Mouse (Mus musculus): ENCODE data around the gene Pkig. TPM values are rescaled to one million over a fixed set of nuclear protein-coding genes. Genes with fewer than 3 reads are reported as not detected.

The Pkig gene
- total and polyA plus RNA-seq, 3 experiments, result 79.5 to 160 TPM; not detected in 1

GRCm38 (mm10) chr2:163766261-163766660 is 108.1 kb downstream of the Pkig start:
- H3K79me2 ChIP-seq (ENCODE audit: control insufficient read depth, insufficient read depth, low read length, poor library complexity), result no peaks in the 10 kb centered on the region; the same call in 1 of the 2 replicates
- TF ChIP-seq USF2 (IDR thresholded peaks at IDR 0.05; ENCODE audit: borderline replicate concordance in 1 of 2, insufficient read depth in 1 of 2, low read depth in 1 of 2, low read length in 2 of 2), result no peak
- no peak for TF ChIP-seq ZMIZ1 (IDR thresholded peaks at IDR 0.05; ENCODE audit: low read depth, low read length)
- no peak for TF ChIP-seq CHD2 (IDR thresholded peaks at IDR 0.05; ENCODE audit: low read length)
- no peak for TF ChIP-seq TBP (IDR thresholded peaks at IDR 0.05; ENCODE audit: low read depth, low read length)
- no peak for TF ChIP-seq EP300 (IDR thresholded peaks at IDR 0.05; ENCODE audit: low read depth in 1 of 2, low read length in 2 of 2)
- TF ChIP-seq CHD1 (IDR thresholded peaks at IDR 0.05; ENCODE audit: low read depth, low read length), result no peak
- TF ChIP-seq NRF1 (IDR thresholded peaks at IDR 0.05; ENCODE audit: insufficient read depth, low read depth, low read length, poor library complexity, severe bottlenecking), result no peak
- TF ChIP-seq MAX (IDR thresholded peaks at IDR 0.05; ENCODE audit: low read length), result no peak
- no peaks in the 10 kb centered on the region for H3K9me3 ChIP-seq (replicated peaks; ENCODE audit: insufficient read depth, low read length)
- H3K4me3 ChIP-seq (ENCODE audit: control insufficient read depth in 1 of 2, insufficient read depth in 1 of 2, low read depth in 2 of 2, low read length in 2 of 2), result no peak overlapping the region
- H3K27ac ChIP-seq (ENCODE audit: control insufficient read depth, low read depth, low read length), result no peak overlapping the region
- H3K36me3 ChIP-seq (ENCODE audit: control insufficient read depth in 1 of 2, insufficient read depth in 2 of 2, low read length in 2 of 2), result no peaks in the 10 kb centered on the region
- no peak overlapping the region for H3K9ac ChIP-seq (ENCODE audit: control insufficient read depth, low read depth, low read length, poor library complexity, severe bottlenecking)
- no peaks in the 10 kb centered on the region for H3K4me1 ChIP-seq (ENCODE audit: control insufficient read depth in 1 of 2, insufficient read depth in 2 of 2, low read length in 2 of 2)
- DNase-seq (ENCODE audit: low read depth, low spot score), result no peak
- peaks cover 14 to 20% of the 10 kb centered on the region in 2 experiments for H3K27me3 ChIP-seq (ENCODE audit: control insufficient read depth in 1 of 2, insufficient read depth in 2 of 2, low read length in 2 of 2)

- Histone ChIP-seq H3K4me1 (ENCODE audit: control insufficient read depth in 1 of 2, insufficient read depth in 2 of 2, low read length in 2 of 2) (no peaks in the 10 kb centered on the region), H3K9me3 (replicated peaks; ENCODE audit: insufficient read depth, low read length) (no peaks in the 10 kb centered on the region), H3K9ac (ENCODE audit: control insufficient read depth, low read depth, low read length, poor library complexity, severe bottlenecking) (no peak overlapping the region), H3K27ac (ENCODE audit: control insufficient read depth, low read depth, low read length) (no peak overlapping the region), H3K27me3 (ENCODE audit: control insufficient read depth in 1 of 2, insufficient read depth in 2 of 2, low read length in 2 of 2) (peaks cover 20 to 21% of the 10 kb centered on the region in 2 experiments), H3K4me3 (ENCODE audit: control insufficient read depth in 1 of 2, insufficient read depth in 1 of 2, low read depth in 2 of 2, low read length in 2 of 2) (no peak overlapping the region), H3K36me3 (ENCODE audit: control insufficient read depth in 1 of 2, insufficient read depth in 2 of 2, low read length in 2 of 2) (no peaks in the 10 kb centered on the region), H3K79me2 (ENCODE audit: control insufficient read depth, insufficient read depth, low read length, poor library complexity) (no peaks in the 10 kb centered on the region; the same call in 1 of the 2 replicates)
- no peak for DNase-seq (ENCODE audit: low read depth, low spot score)
- TF ChIP-seq POLR2AphosphoS2 (IDR thresholded peaks at IDR 0.05; ENCODE audit: low read length) (no peak), MAX (IDR thresholded peaks at IDR 0.05; ENCODE audit: low read length) (no peak), E2F4 (IDR thresholded peaks at IDR 0.05; ENCODE audit: borderline replicate concordance, low read depth, low read length) (no peak), ZMIZ1 (IDR thresholded peaks at IDR 0.05; ENCODE audit: low read depth, low read length) (no peak), SMC3 (IDR thresholded peaks at IDR 0.05; ENCODE audit: low read depth, low read length) (no peak), RAD21 (IDR thresholded peaks at IDR 0.05; ENCODE audit: low read depth, low read length) (no peak)
These were observed 108.7 kb downstream of the Pkig start for GRCm38 (mm10) chr2:163766890-163767289.

GRCm38 (mm10) chr2:163770731-163771130 is 112.5 kb downstream of the Pkig start:
- TF ChIP-seq NELFE (IDR thresholded peaks at IDR 0.05; ENCODE audit: low read depth, low read length), result no peak
- no peak for TF ChIP-seq POLR2AphosphoS2 (IDR thresholded peaks at IDR 0.05; ENCODE audit: low read length)
- Histone ChIP-seq H3K9ac (ENCODE audit: control insufficient read depth, low read depth, low read length, poor library complexity, severe bottlenecking) (no peak overlapping the region), H3K4me3 (ENCODE audit: control insufficient read depth in 1 of 2, insufficient read depth in 1 of 2, low read depth in 2 of 2, low read length in 2 of 2) (no peak overlapping the region), H3K27me3 (ENCODE audit: control insufficient read depth in 1 of 2, insufficient read depth in 2 of 2, low read length in 2 of 2) (peaks cover 21 to 30% of the 10 kb centered on the region in 2 experiments), H3K36me3 (ENCODE audit: control insufficient read depth in 1 of 2, insufficient read depth in 2 of 2, low read length in 2 of 2) (no peaks in the 10 kb centered on the region), H3K9me3 (replicated peaks; ENCODE audit: insufficient read depth, low read length) (no peaks in the 10 kb centered on the region), H3K4me1 (ENCODE audit: control insufficient read depth in 1 of 2, insufficient read depth in 2 of 2, low read length in 2 of 2) (no peaks in the 10 kb centered on the region), H3K27ac (ENCODE audit: control insufficient read depth, low read depth, low read length) (no peak overlapping the region), H3K79me2 (ENCODE audit: control insufficient read depth, insufficient read depth, low read length, poor library complexity) (no peaks in the 10 kb centered on the region)
- no peak for DNase-seq (ENCODE audit: low read depth, low spot score)

Other genes with a start within 250 kb of the Pkig start
- 42.3 and 43.8 TPM in 2 replicates for gene Oser1, start 233.7 kb upstream of the Pkig start, total RNA-seq (2012; rRNA removed)
- gene Oser1, start 233.7 kb upstream of the Pkig start, polyA plus RNA-seq (2012; ENCODE audit: insufficient read depth in 1 of 2, insufficient read length in 2 of 2, low read depth in 1 of 2, low replicate concordance in 2 of 2, missing spikeins in 1 of 2), result 10 to 100 TPM in 1 of 2 experiments, not detected in 1; 53.9 TPM
- not detected in 2 replicates for gene Gdap1l1, start 219.9 kb upstream of the Pkig start, total RNA-seq (2012; rRNA removed)
- gene Gdap1l1, start 219.9 kb upstream of the Pkig start, polyA plus RNA-seq (2012; ENCODE audit: insufficient read depth in 1 of 2, insufficient read length in 2 of 2, low read depth in 1 of 2, low replicate concordance in 2 of 2, missing spikeins in 1 of 2), result not detected
- gene Fitm2, start 185.8 kb upstream of the Pkig start, total RNA-seq (2012; rRNA removed), result 7.6 and 10.6 TPM in 2 replicates
- 10 to 100 TPM in 1 of 2 experiments, 1 to 10 TPM in 1; 6.6 to 60.9 TPM for gene Fitm2, start 185.8 kb upstream of the Pkig start, polyA plus RNA-seq (2012; ENCODE audit: insufficient read depth in 1 of 2, insufficient read length in 2 of 2, low read depth in 1 of 2, low replicate concordance in 2 of 2, missing spikeins in 1 of 2)
- not detected in 2 replicates for gene R3hdml, start 166.1 kb upstream of the Pkig start, total RNA-seq (2012; rRNA removed)
- not detected for gene R3hdml, start 166.1 kb upstream of the Pkig start, polyA plus RNA-seq (2012; ENCODE audit: insufficient read depth in 1 of 2, insufficient read length in 2 of 2, low read depth in 1 of 2, low replicate concordance in 2 of 2, missing spikeins in 1 of 2)
- gene Hnf4a, start 151.6 kb upstream of the Pkig start, total RNA-seq (2012; rRNA removed), result 0.29 and 0.39 TPM in 2 replicates
- 1 to 10 TPM in 1 of 2 experiments, not detected in 1; 1.1 TPM for gene Hnf4a, start 151.6 kb upstream of the Pkig start, polyA plus RNA-seq (2012; ENCODE audit: insufficient read depth in 1 of 2, insufficient read length in 2 of 2, low read depth in 1 of 2, low replicate concordance in 2 of 2, missing spikeins in 1 of 2)
- 17.1 and 20.4 TPM in 2 replicates for gene Ttpal, start 56.1 kb upstream of the Pkig start, total RNA-seq (2012; rRNA removed)
- gene Ttpal, start 56.1 kb upstream of the Pkig start, polyA plus RNA-seq (2012; ENCODE audit: insufficient read depth in 1 of 2, insufficient read length in 2 of 2, low read depth in 1 of 2, low replicate concordance in 2 of 2, missing spikeins in 1 of 2), result 10 to 100 TPM in 1 of 2 experiments, not detected in 1; 18.9 TPM
- 326 and 348 TPM in 2 replicates for gene Serinc3, start 13.3 kb upstream of the Pkig start, total RNA-seq (2012; rRNA removed)
- gene Serinc3, start 13.3 kb upstream of the Pkig start, polyA plus RNA-seq (2012; ENCODE audit: insufficient read depth in 1 of 2, insufficient read length in 2 of 2, low read depth in 1 of 2, low replicate concordance in 2 of 2, missing spikeins in 1 of 2), result 100 to 1,000 TPM; 637 to 650 TPM
- gene Ada, start 91.9 kb downstream of the Pkig start, total RNA-seq (2012; rRNA removed), result 35.1 and 36.7 TPM in 2 replicates
- gene Ada, start 91.9 kb downstream of the Pkig start, polyA plus RNA-seq (2012; ENCODE audit: insufficient read depth in 1 of 2, insufficient read length in 2 of 2, low read depth in 1 of 2, low replicate concordance in 2 of 2, missing spikeins in 1 of 2), result 10 to 100 TPM in 1 of 2 experiments, not detected in 1; 36.5 TPM
- gene Ccn5, start 162.5 kb downstream of the Pkig start, total RNA-seq (2012; rRNA removed), result not detected in 2 replicates
- not detected for gene Ccn5, start 162.5 kb downstream of the Pkig start, polyA plus RNA-seq (2012; ENCODE audit: insufficient read depth in 1 of 2, insufficient read length in 2 of 2, low read depth in 1 of 2, low replicate concordance in 2 of 2, missing spikeins in 1 of 2)
- not detected in 2 replicates for gene Kcnk15, start 195.3 kb downstream of the Pkig start, total RNA-seq (2012; rRNA removed)
- not detected for gene Kcnk15, start 195.3 kb downstream of the Pkig start, polyA plus RNA-seq (2012; ENCODE audit: insufficient read depth in 1 of 2, insufficient read length in 2 of 2, low read depth in 1 of 2, low replicate concordance in 2 of 2, missing spikeins in 1 of 2)